Mouse (Mus musculus) layer of hippocampus, adult 6 months (tissue): ENCODE measurements around the gene Fbxo28. TPM values are rescaled to one million over a fixed set of nuclear protein-coding genes. Genes with fewer than 3 reads are reported as not detected.

Experiments
- long read RNA-seq, 2 experiments: library from polyadenylated mRNA; unstranded; transcript quantifications; one replicate each; pipeline ENCODE4 v2.0.0; 2019 to 2020
- polyA plus RNA-seq: library from polyadenylated mRNA; unstranded; fragments of <200 nt; fragmentation: Nextera tagmentation; gene quantifications from 2 replicates; pipeline ENCODE4 v1.2.3, GENCODE M21; 2021

Fbxo28 gene
- polyA plus RNA-seq, result 6.7 and 7.1 TPM in 2 replicates
- long read RNA-seq, experiment 1, full-length matches to known transcripts, result 20 of 29 reads
- long read RNA-seq, experiment 1, partial matches to known transcripts, result 3 of 29 reads
- long read RNA-seq, experiment 1, other reads (novel, unspliced or antisense), result 6 of 29 reads
- long read RNA-seq, experiment 2, full-length matches to known transcripts, result 106 of 131 reads
- long read RNA-seq, experiment 2, partial matches to known transcripts, result 2 of 131 reads
- long read RNA-seq, experiment 2, other reads (novel, unspliced or antisense), result 23 of 131 reads

DNA sequence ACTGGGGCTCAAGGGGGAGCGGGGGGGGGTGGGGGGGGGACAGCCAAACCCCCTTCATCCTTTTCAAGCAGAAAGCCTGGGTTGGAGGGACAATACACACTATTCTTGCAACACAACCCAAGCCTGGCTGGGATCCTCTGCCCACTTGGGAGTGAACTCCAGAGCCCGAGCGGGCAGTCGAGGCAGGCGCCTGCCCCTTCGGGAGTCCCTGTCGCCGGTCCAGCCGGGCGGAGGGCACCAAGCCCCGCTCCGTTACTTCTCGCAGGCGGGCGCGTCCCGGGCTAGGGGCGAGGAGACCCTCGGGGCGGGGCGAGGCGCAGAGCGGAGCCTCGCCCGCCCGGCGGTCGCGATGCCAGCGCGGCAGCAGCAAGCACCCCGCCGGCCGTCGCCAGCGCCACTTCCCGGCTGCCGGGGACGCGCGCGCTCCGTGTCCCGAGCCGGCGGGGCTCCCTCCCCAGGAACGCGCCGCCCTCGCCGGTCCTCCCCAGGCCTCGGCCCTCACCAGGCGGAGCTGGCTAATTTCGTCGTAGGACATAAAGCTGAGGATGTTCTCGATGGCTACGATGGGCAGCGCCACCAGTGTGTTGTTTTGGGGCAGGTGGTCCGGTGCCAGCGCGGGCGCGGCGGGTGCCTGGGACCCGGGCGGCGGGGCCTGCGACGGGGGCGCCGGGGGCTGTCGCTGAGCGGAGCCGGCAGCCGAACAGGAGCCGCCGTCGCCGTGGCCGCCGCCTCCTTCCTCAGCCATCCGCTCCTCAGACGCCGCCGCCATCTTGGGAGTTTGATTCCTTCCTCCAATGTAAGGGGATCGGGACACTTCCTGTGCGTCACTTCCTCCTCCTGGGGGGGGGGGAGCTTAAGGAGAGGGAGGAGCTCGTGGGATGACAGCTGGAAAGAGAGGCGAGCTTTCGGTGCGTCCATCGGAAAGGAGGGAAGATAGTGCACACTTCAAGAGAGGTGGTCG lies at the start of gene Fbxo28:
Fbxo28 (minus strand) TSS at position 809 of the 961 bp plus-strand sequence.

GRCm38 (mm10) chr1:182282091-182283075 lies 59.0 kb downstream of the Fbxo28 start, which contains the start of gene Degs1:
Gene Degs1, minus strand, starts transcription at chr1:182282804.

Other genes starting within 250 kb of the Fbxo28 start
- 322 and 328 TPM in 2 replicates for gene Srp9, start 216.9 kb downstream of the Fbxo28 start, polyA plus RNA-seq
- gene Vmn1r1, start 177.1 kb downstream of the Fbxo28 start, polyA plus RNA-seq, result not detected in 2 replicates
- gene Degs1, start 58.8 kb downstream of the Fbxo28 start, polyA plus RNA-seq, result 140 and 147 TPM in 2 replicates
- gene Trp53bp2, start 67.5 kb upstream of the Fbxo28 start, polyA plus RNA-seq, result 14.3 and 16.6 TPM in 2 replicates
- 31.2 and 33.8 TPM in 2 replicates for gene Capn2, start 176.0 kb upstream of the Fbxo28 start, polyA plus RNA-seq
- not detected in 2 replicates for gene Capn8, start 223.4 kb upstream of the Fbxo28 start, polyA plus RNA-seq